Mouse (Mus musculus) lung, adult 18-20 months (tissue): ENCODE data around the gene Aars2.

Source experiments
- DNase-seq, 2 experiments: peaks; one replicate each; pipeline ENCODE4 v3.0.0; 2022; ENCODE audit warnings: mixed read lengths in 2 of 2

Aars2 gene

GRCm38 (mm10) chr17:45506700-45507189 is at the start of gene Aars2:
Gene Aars2 (plus strand): TSS chr17:45506841.
- DNase-seq: peak; percentile 93 to 94

GRCm38 (mm10) chr17:45457487-45457886 is 49.2 kb upstream of the Aars2 start:
- DNase-seq: no peak

GRCm38 (mm10) chr17:45458516-45458915 is 48.1 kb upstream of the Aars2 start:
- DNase-seq: no peak

DNA sequence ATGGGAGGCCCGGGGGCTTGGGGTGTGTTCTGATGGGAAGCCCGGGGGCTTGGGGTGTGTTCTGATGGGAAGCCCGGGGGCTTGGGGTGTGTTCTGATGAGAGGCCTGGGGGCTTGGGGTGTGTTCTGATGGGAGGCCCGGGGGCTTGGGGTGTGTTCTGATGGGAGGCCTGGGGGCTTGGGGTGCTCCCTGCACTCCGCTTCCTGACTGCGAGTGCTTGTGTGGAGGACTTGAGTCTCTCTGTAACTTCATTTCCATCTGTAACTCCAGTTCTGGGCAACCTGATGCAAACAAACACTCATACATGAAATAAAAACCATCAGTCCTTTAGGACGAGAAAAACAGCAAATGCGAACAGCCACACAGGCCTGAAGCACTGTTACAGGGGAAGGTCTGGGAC is 47.6 kb upstream of the Aars2 start:
- DNase-seq: no peak

DNA sequence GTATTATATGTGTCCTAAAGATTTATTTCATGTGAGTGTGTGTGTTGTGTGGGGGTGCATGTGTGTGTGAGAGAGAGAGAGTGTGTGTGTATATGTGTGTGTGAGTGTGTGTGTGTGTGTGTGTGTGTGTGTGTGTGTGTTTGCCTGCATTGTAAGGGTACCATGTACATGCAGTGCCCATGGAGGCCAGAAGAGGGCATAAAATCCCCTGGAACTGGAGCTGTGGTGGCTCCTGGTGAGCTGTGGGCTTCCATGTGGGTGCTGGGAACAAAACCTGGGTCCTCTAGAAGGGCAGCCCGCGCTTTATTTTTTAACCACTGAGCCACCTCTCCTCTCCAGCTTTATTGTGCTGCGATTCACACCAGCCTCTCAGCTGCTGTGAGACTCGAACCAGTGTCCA is 44.1 kb upstream of the Aars2 start:
- no peak for DNase-seq

DNA sequence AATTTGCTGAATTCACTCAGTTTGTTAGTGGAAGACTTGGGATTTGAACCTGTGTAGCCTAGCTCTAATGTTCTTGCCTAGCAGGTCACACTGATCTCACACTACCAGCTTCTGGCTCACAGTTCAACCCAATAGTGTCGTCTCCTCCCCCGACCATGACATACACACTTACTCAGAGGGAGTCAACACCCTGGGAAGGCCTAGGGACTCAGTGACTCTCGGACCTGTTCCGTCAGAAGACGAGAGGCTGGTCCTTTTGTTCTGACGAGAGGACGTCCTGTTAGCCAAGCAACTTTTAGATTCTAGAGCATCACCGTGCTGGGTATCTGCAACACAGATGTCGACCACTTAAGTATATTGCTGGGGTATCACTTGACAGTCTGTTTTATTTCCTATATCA is 42.4 kb upstream of the Aars2 start:
- DNase-seq: no peak

- DNase-seq: no peak
Observed at GRCm38 (mm10) chr17:45466701-45467100, 39.9 kb upstream of the Aars2 start.

DNA sequence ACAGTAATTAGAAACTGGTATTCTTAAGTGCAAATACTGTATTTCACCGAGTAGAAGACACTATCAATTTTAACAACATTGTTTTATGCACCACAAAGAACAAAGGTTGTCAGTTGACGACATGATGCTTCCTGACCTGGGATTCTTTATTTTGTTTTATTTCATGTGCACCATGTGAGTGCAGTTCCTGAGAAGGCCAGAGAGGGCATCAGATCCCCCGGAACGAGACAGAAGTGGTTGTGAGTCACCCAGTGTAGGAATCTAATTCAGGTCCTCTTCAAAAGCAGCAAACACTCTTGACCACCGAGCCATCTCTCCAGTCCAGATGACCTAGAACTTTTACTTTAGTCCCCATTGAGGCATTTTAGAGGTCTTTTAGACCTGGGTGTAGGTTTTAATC is 38.3 kb upstream of the Aars2 start:
- DNase-seq: no peak

GRCm38 (mm10) chr17:45470726-45471125 is 35.9 kb upstream of the Aars2 start:
- DNase-seq: no peak

GRCm38 (mm10) chr17:45473667-45474066 is 33.0 kb upstream of the Aars2 start:
- DNase-seq: no peak

DNA sequence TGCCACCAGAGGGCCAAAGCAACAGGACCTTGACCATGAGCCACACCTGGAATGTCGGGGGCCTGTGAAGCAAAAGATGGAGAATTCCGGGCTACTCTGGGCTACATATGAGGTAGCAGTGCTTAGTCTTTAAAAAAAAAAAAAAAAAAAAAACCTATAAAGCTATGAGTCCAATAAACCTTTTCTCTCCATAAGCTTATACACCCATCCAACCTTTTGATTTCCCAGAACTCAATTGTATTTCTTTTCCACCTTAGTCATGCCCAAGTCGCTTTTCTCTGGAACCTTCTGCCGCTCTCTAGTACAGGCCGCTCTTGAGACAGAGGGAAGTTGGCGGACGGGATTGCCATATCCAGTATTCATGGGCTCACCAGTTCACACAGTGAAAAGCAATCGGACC is 32.5 kb upstream of the Aars2 start:
- no peak for DNase-seq

DNA sequence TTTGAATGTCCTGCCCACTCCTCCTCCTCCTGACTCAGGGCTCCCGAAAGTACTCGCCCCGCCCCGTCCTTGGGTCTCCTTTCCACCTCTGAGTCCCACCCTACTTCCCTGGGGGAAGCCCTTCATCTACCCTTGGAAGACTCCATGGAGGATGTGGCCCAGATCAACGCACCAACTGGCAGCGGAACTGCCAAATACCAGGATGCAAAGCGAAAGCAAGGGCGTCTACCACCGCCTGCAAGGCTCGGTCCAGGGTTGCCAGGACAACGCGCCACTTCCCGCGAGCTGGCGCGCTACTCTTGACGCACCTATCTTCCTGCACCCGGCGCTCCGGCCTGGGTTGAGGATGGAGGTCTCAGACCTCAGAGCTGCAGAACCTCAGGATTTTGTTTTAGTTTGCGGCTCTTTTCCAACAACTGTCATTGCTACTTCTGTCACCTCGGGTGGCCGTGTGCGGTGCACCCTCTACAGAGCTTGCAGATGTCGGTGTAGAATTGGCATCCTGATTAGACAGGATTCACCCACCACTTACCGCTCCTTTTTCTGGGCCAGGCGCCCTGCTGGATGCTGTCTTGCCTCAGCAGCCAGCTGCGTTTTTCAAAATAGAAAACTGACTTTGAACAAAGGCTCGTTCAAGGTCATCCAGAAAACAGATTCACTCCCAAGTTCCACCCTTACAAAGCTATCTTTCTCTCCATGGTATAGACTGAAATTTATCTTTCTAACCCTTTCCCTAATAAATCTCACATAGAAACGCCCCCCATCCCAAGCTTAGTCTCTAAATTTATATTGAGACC is 31.8 kb upstream of the Aars2 start, which contains the start of gene Spats1:
Spats1 (minus strand) TSS at position 747 of the 797 bp plus-strand sequence.
- peak; percentile 31 to 41 for DNase-seq

- peak; percentile 60 to 67 for DNase-seq
Observed at GRCm38 (mm10) chr17:45478234-45478825, 28.3 kb upstream of the Aars2 start.

DNA sequence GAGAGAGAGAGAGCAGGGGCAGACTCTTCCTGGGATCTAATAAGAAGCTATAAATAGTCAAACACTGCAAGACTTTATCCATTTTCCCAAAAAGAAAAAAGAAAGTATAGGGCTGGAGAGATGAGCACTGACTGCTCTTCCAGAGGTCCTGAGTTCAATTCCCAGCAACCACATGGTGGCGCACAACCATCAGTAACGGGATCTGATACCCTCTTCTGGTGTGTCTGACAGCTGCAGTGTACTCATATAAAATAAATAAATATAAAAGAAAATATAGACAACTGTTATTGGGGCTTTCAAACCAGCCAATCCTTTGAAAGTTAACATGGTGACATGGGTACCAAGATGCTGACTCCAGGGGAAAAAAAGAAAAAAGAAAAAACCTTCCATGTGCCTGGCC is 26.2 kb upstream of the Aars2 start:
- no peak for DNase-seq

DNA sequence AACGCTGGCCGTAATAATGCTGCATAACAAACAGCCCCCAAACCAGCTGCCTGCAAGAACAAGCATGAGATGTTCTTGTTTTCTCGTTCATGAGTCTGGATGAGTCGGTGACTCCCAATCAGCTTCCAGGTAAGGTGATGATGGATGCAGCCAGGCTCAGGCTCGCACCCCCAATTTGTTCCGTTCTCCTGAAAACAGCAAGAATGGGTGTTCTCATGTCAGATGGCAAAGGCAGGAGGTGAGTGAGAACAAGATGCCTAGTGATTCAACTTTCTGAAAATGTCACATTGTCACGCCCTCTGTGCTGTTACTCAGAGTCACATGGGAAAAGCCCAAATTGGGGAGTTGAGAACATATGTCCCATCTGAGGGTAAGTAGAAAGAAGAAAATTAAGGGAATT is 21.1 kb upstream of the Aars2 start:
- no peak for DNase-seq

DNA sequence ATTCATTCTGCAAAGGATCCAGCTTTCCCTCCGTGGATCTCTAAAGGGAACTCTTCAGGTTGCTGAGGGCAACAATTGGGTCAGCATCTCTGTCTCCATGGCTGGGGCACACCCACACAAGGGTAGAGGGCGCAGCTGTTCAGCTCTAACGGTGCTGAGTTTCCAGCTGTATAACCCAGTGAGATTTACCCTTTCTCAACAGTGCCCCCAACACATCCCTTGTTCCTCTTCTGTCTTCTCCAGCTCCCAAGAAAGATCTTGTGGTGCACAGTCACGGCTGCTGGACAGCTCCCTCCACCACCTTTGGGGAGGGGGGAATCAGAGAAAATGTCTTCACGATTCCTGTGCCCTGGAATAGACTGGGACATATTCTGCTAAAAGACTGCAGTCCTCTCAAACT is 19.4 kb upstream of the Aars2 start:
- no peak for DNase-seq

DNA sequence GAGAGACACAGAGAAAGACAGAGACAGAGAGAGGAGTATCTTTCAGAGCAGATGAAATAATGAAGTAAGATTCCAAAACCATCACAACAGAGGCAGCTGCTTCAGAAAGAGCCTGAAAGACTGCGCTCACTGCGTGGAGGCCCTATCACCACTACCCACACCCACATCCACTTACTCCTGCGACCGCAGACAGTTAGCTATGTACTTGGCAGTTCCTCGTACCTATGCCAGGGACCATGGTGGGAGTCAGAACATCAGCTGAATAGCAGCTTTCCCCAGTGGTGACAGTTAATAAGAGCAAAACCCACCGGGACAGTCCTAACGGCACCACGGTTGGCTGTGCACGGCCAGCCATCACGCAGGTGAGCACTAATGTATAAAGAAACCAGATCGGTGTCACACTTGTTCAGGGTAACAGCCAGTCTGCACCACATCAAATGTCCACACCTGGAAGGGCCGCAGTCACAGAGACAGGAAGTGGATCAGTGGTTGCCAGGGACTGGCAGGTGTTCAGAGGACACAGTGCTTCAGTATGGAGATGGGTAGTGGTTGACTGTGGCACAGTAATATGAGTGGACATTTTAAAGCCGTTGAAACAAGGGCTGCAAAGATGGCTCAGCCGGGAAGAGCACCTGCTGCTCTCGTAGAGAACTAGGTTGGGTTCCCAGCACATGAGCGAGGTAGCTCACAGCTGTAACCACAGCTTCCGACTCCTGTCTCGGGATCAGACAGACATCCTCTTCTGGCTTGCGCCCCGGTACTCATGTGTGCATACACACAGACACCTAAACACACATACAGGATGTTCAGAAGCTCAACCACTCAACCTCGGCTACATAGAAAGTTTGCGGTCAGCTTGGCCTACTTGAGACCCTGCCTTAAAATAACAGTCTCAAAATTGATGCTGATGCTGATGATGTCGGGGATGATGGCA is 18.1 kb upstream of the Aars2 start:
- no peak for DNase-seq

DNA sequence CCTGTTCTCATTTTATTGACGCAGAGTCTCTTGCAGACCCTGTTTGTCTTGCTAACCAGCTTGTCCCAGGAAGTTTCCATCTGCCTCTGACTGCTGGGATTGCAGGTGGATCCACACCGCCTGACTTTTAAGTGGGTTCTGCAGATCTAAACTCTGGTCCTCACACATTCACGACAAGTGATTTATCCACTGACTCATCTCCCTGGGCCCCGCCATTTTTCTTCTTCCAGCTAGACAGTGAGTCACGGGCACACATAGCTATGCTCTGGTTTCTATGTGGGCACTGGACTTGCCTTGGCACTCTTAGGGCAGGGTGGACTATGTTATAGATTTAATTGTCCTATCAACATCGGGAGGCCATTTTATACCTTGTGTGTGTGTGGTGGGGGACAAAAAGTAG is 16.9 kb upstream of the Aars2 start:
- DNase-seq: no peak

- no peak for DNase-seq
Observed at GRCm38 (mm10) chr17:45490532-45491154, 16.0 kb upstream of the Aars2 start.

DNA sequence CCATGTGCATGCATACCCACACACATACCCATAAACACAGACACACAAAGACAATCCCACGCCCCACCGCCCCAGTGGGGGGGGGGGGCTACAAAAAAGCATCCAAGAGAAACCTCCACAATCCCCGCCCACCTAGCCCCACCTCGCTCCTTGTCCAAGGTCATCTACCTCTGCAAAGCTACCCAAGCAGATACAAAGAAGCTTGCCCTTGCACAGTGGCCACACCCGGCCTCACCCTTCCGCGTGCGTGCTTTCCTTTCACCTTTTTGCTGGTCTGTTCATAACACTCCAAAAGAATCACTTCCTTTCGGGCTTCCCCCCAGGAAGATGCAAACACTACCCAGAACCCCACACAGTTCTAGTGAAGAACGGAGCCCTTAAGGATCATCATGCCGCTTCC is 11.2 kb upstream of the Aars2 start:
- no peak for DNase-seq

- DNase-seq: no peak
Observed at GRCm38 (mm10) chr17:45498397-45498796, 8.2 kb upstream of the Aars2 start.

DNA sequence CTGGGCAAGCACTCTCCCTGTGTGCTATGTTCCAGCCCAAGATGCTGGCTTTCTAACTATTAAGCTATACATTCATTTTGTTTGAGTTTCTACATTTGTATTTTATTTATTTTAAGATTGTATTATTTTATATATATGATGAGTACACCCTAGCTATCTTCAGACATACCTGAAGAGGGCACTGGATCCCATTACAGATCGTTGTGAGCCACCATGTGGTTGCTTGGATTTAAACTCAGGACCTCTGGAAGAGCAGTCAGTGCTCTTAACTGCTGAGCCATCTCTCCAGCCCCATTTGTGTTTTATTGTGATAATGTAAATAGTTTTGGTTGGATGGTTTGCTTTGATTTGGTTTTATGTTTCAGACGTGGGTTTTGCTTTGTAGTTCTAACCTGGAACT is 7.1 kb upstream of the Aars2 start:
- DNase-seq: no peak

DNA sequence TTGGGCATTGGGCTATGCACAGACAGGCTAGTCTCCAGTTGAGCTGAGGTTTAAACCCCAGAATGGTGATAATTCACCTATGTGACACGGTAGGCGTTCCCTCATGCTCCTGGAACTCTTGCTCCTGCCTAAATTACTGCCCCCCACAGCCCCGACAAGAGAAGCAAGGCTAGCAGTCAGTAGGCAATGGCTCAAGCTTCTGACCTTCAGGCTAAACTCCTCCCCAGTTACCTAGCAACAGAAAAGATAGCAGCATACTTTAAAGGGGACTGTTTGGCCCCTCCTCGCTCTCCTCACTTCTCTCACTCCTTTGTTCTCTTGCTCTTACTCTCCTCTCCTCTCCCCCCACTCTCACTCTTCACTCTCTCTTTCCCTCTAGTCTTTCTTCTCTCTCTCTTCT is 5.7 kb upstream of the Aars2 start:
- no peak for DNase-seq
